ENCODE assay signal across 26 mouse cellular contexts in the genomic region with DNA sequence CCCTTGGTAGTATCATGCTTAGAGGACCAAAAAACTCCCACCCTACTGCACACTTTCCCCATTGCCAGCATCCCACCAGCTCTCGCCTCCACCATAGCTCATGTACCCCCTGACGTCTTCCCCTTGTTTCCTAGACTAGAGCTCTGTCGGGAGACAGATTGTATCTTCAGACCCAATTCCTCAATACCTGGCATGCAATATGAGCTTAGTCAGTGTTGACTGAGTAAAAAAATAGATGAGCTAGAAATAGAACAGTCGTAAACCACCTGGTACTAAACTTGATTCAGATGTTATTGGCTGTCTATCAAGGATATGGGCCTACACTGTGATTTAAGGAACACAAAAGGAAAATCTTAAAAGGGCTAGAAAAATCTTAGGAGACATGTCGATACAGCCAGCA.
DNase-seq lines count a peak whose midpoint lies in the region; ATAC-seq lines count a peak whose summit lies in the region.
"Had no signal": no experiment of that assay in that cellular context is flagged by ENCODE, and none has a peak within 500 bp of the region (broad histone marks: within the 10 kb centered on the region; RNA-seq: fewer than 3 reads in every experiment).

No protein-coding gene starts in this region.

- H3K27me3 ChIP-seq in forebrain, embryonic 15.5 days = no peaks in the 10 kb centered on the region
- no peaks in the 10 kb centered on the region for H3K27me3 ChIP-seq in forebrain, embryonic 12.5 days
- H3K27me3 ChIP-seq in midbrain, embryonic 11.5 days (ENCODE audit: control insufficient read depth, insufficient read depth, low read length) = no peaks in the 10 kb centered on the region
- H3K27me3 ChIP-seq in midbrain, embryonic 15.5 days (replicated peaks) = no peaks in the 10 kb centered on the region
- H3K27me3 ChIP-seq: CH12.LX; embryonic facial prominence, embryonic 13.5 days; embryonic facial prominence, embryonic 15.5 days; forebrain, embryonic 13.5 days had no signal

- 80% methylated on average over 5 of the region's 5 CpGs for WGBS in forebrain, embryonic 15.5 days
- 86% methylated on average over 5 of the region's 5 CpGs for WGBS in forebrain, embryonic 12.5 days
- 85% methylated on average over 5 of the region's 5 CpGs for WGBS in midbrain, embryonic 11.5 days
- 87% methylated on average over 5 of the region's 5 CpGs for WGBS in midbrain, embryonic 15.5 days

- 0 out of 2 replicates have a peak, but pooled peaks have one; percentile 16 for ATAC-seq in forebrain, embryonic 15.5 days (replicated peaks)
- no peak for ATAC-seq in forebrain, embryonic 12.5 days (ENCODE audit: low FRiP score)
- ATAC-seq in frontal cortex, adult (ENCODE audit: low TSS enrichment) = peak; percentile 78
- no peak for ATAC-seq in midbrain, embryonic 11.5 days (ENCODE audit: low FRiP score)
- ATAC-seq in midbrain, embryonic 15.5 days (replicated peaks) = no peak
- ATAC-seq: activated CD4-positive, CD25-positive, alpha-beta regulatory T cell, adult 4 months; CD4-positive, CD25-positive, alpha-beta regulatory T cell, adult 4 months; forebrain, embryonic 13.5 days; Patski had no signal

- no peaks in the 10 kb centered on the region for H3K36me3 ChIP-seq in forebrain, embryonic 15.5 days
- no peaks in the 10 kb centered on the region for H3K36me3 ChIP-seq in forebrain, embryonic 12.5 days (replicated peaks)
- H3K36me3 ChIP-seq in midbrain, embryonic 11.5 days (ENCODE audit: control insufficient read depth, insufficient read depth, low read length) = no peaks in the 10 kb centered on the region
- H3K36me3 ChIP-seq in midbrain, embryonic 15.5 days (replicated peaks) = no peaks in the 10 kb centered on the region
- H3K36me3 ChIP-seq: embryonic facial prominence, embryonic 13.5 days; embryonic facial prominence, embryonic 15.5 days; forebrain, embryonic 10.5 days; G1E had no signal

- H3K4me1 ChIP-seq in forebrain, embryonic 15.5 days = no peaks in the 10 kb centered on the region
- H3K4me1 ChIP-seq in forebrain, embryonic 12.5 days = no peaks in the 10 kb centered on the region
- no peaks in the 10 kb centered on the region for H3K4me1 ChIP-seq in midbrain, embryonic 11.5 days (ENCODE audit: control insufficient read depth, insufficient read depth, low read length)
- no peaks in the 10 kb centered on the region for H3K4me1 ChIP-seq in midbrain, embryonic 15.5 days
- H3K4me1 ChIP-seq: embryonic facial prominence, embryonic 13.5 days; embryonic facial prominence, embryonic 15.5 days; forebrain, embryonic 10.5 days; forebrain, embryonic 13.5 days had no signal

- no peak for DNase-seq in frontal cortex, postnatal 36 days (ENCODE audit: low spot score in 2 of 2)
- DNase-seq in midbrain, embryonic 11.5 days (ENCODE audit: low spot score, missing footprints) = peak; percentile 54
- DNase-seq: adrenal gland, adult 8-10 months; adrenal gland, postnatal 14 days; B cell, adult 2 months; cerebellum, adult 11 months; cerebellum, adult 18-20 months; cerebellum, adult 8-10 months; cerebellum, adult 9-11 months; cerebellum, postnatal 14 days; cerebellum, postnatal 36 days; embryo, embryonic 11 days had no signal

- no peak overlapping the region for H3K4me3 ChIP-seq in forebrain, embryonic 15.5 days
- no peak overlapping the region for H3K4me3 ChIP-seq in forebrain, embryonic 12.5 days (replicated peaks)
- no peak overlapping the region for H3K4me3 ChIP-seq in midbrain, embryonic 11.5 days (ENCODE audit: low read depth, low read length)
- no peak overlapping the region for H3K4me3 ChIP-seq in midbrain, embryonic 15.5 days
- H3K4me3 ChIP-seq: embryonic facial prominence, embryonic 13.5 days; embryonic facial prominence, embryonic 15.5 days; erythroblast, embryonic 14.5 days; forebrain, embryonic 10.5 days; forebrain, embryonic 13.5 days had no signal

- no peak overlapping the region for H3K9ac ChIP-seq in forebrain, embryonic 15.5 days (replicated peaks)
- no peak overlapping the region for H3K9ac ChIP-seq in forebrain, embryonic 12.5 days
- H3K9ac ChIP-seq in midbrain, embryonic 11.5 days (ENCODE audit: low read length) = no peak overlapping the region
- no peak overlapping the region for H3K9ac ChIP-seq in midbrain, embryonic 15.5 days
- H3K9ac ChIP-seq: embryonic facial prominence, embryonic 13.5 days; embryonic facial prominence, embryonic 15.5 days; forebrain, embryonic 13.5 days had no signal

- no peak overlapping the region for H3K27ac ChIP-seq in forebrain, embryonic 15.5 days (replicated peaks)
- no peak overlapping the region for H3K27ac ChIP-seq in forebrain, embryonic 12.5 days
- H3K27ac ChIP-seq in midbrain, embryonic 11.5 days (ENCODE audit: low read depth, low read length) = no peak overlapping the region
- H3K27ac ChIP-seq in midbrain, embryonic 15.5 days = no peak overlapping the region
- H3K27ac ChIP-seq: embryonic facial prominence, embryonic 13.5 days; embryonic facial prominence, embryonic 15.5 days; forebrain, embryonic 10.5 days; forebrain, embryonic 13.5 days had no signal

- no peaks in the 10 kb centered on the region for H3K9me3 ChIP-seq in forebrain, embryonic 15.5 days
- no peaks in the 10 kb centered on the region for H3K9me3 ChIP-seq in forebrain, embryonic 12.5 days
- H3K9me3 ChIP-seq in midbrain, embryonic 11.5 days (ENCODE audit: control insufficient read depth, low read length) = no peaks in the 10 kb centered on the region
- no peaks in the 10 kb centered on the region for H3K9me3 ChIP-seq in midbrain, embryonic 15.5 days
- H3K9me3 ChIP-seq: embryonic facial prominence, embryonic 13.5 days; embryonic facial prominence, embryonic 15.5 days; forebrain, embryonic 10.5 days; forebrain, embryonic 13.5 days; G1E had no signal

- no peak overlapping the region for H3K4me2 ChIP-seq in forebrain, embryonic 15.5 days (replicated peaks)
- H3K4me2 ChIP-seq in forebrain, embryonic 12.5 days = no peak overlapping the region
- H3K4me2 ChIP-seq in midbrain, embryonic 11.5 days = no peak overlapping the region
- no peak overlapping the region for H3K4me2 ChIP-seq in midbrain, embryonic 15.5 days
- H3K4me2 ChIP-seq: embryonic facial prominence, embryonic 13.5 days; embryonic facial prominence, embryonic 15.5 days; forebrain, embryonic 13.5 days had no signal

Comparison
In these comparisons a context has a peak if more than half of its experiments do, and no peak if none do; other contexts are left out.
1. ATAC-seq: peak in forebrain, embryonic 15.5 days (single experiment) and frontal cortex, adult (single experiment); none in forebrain, embryonic 12.5 days (single experiment), midbrain, embryonic 11.5 days (single experiment) and midbrain, embryonic 15.5 days (single experiment).